Mouse (Mus musculus) olfactory bulb, adult 2 months (tissue): ENCODE measurements around the gene Tead3. TPM values are rescaled to one million over a fixed set of nuclear protein-coding genes. Genes with fewer than 3 reads are reported as not detected.

Source experiments
- H3K27ac ChIP-seq: fragments of 200-500 bp; 2 replicates; pipeline ENCODE4 v1.5.1; 2012; ENCODE audit warnings: low read depth, low read length; ENCODE audit not compliant: insufficient read depth
- H3K4me1 ChIP-seq: fragments of 200-500 bp; 2 replicates; pipeline ENCODE4 v1.6.1; 2012; ENCODE audit warnings: low read length; ENCODE audit not compliant: control insufficient read depth, insufficient read depth
- H3K4me3 ChIP-seq: fragments of 200-500 bp; 2 replicates; pipeline ENCODE4 v1.5.1; 2012; ENCODE audit warnings: mild to moderate bottlenecking, low read depth, low read length, moderate library complexity; ENCODE audit not compliant: insufficient read depth
- CTCF ChIP-seq: fragments of 200-500 bp; IDR thresholded peaks from 2 replicates; pipeline ENCODE4 v1.5.1; 2012; ENCODE audit warnings: low read depth, mild to moderate bottlenecking, low read length, moderate library complexity; ENCODE audit not compliant: insufficient read depth
- POLR2A ChIP-seq: fragments of 200-500 bp; IDR thresholded peaks from 2 replicates; pipeline ENCODE4 v1.6.1; 2012; ENCODE audit warnings: mild to moderate bottlenecking, low read depth, low read length, moderate library complexity; ENCODE audit not compliant: insufficient read depth
- WGBS: fragments of 180-500 bp; shearing (Covaris S2); methylation state at CpG from one replicate; pipeline ENCODE4 v1.1.7; 2018; 5-methylcytosine and 5-hydroxymethylcytosine counted together
- polyA plus RNA-seq: library from polyadenylated mRNA; stranded (reverse); fragments of >200 nt; gene quantifications from 2 replicates; pipeline ENCODE4 v1.2.4, GENCODE M21; 2012; ENCODE audit warnings: low replicate concordance; ENCODE audit not compliant: missing spikeins, insufficient read depth, insufficient read length

Gene Tead3
- polyA plus RNA-seq, 1 experiment = not detected

- no peak overlapping the region for H3K27ac ChIP-seq
- TF ChIP-seq CTCF = no peak
- TF ChIP-seq POLR2A = no peak
- 55% methylated on average over 10 of the region's 10 CpGs for WGBS
Observed at GRCm38 (mm10) chr17:28305172-28305571, 45.4 kb downstream of the Tead3 start.

GRCm38 (mm10) chr17:28300850-28301249 lies 49.8 kb downstream of the Tead3 start:
- TF ChIP-seq CTCF (no peak), POLR2A (no peak)
- WGBS = 81% methylated on average over 3 of the region's 3 CpGs
- Histone ChIP-seq H3K27ac (no peak overlapping the region), H3K4me1 (peaks cover 10% of the 10 kb centered on the region; the same call in 1 of the 2 replicates), H3K4me3 (no peak overlapping the region)

More at GRCm38 (mm10) chr17:28305172-28305571, 45.4 kb downstream of the Tead3 start:
- Histone ChIP-seq H3K4me1 (peaks cover 7% of the 10 kb centered on the region), H3K4me3 (no peak overlapping the region)

- no peak overlapping the region for H3K4me3 ChIP-seq
- no peak for TF ChIP-seq CTCF
- no peak for TF ChIP-seq POLR2A
- peaks cover 10% of the 10 kb centered on the region; the same call in 1 of the 2 replicates for H3K4me1 ChIP-seq
- WGBS = 77% methylated on average over 9 of the region's 9 CpGs
- no peak overlapping the region for H3K27ac ChIP-seq
Observed at GRCm38 (mm10) chr17:28300323-28300722, 50.3 kb downstream of the Tead3 start.

GRCm38 (mm10) chr17:28299669-28300320 lies 50.8 kb downstream of the Tead3 start:
- 59% methylated on average over 10 of the region's 11 CpGs for WGBS
- TF ChIP-seq POLR2A = no peak
- no peak for TF ChIP-seq CTCF
- H3K4me1 ChIP-seq = peaks cover 10% of the 10 kb centered on the region; the same call in 1 of the 2 replicates
- H3K27ac ChIP-seq = no peak overlapping the region
- H3K4me3 ChIP-seq = no peak overlapping the region

- WGBS = 96% methylated on average over 17 of the region's 17 CpGs
- no peak overlapping the region for H3K27ac ChIP-seq
- peaks cover 15% of the 10 kb centered on the region for H3K4me1 ChIP-seq
- H3K4me3 ChIP-seq = no peak overlapping the region
- TF ChIP-seq CTCF = no peak
- no peak for TF ChIP-seq POLR2A
Observed at GRCm38 (mm10) chr17:28298888-28299287, 51.7 kb downstream of the Tead3 start.

GRCm38 (mm10) chr17:28294449-28295333 lies 55.9 kb downstream of the Tead3 start:
- H3K4me1 ChIP-seq = peaks cover 14% of the 10 kb centered on the region
- WGBS = 68% methylated on average over 17 of the region's 17 CpGs
- TF ChIP-seq CTCF (no peak), POLR2A (no peak)
- H3K27ac ChIP-seq = no peak overlapping the region
- no peak overlapping the region for H3K4me3 ChIP-seq

GRCm38 (mm10) chr17:28293716-28294115 lies 56.9 kb downstream of the Tead3 start:
- no peak overlapping the region for H3K4me3 ChIP-seq
- H3K27ac ChIP-seq = no peak overlapping the region
- 79% methylated on average over 4 of the region's 4 CpGs for WGBS
- no peak for TF ChIP-seq POLR2A
- H3K4me1 ChIP-seq = peaks cover 11% of the 10 kb centered on the region

- Histone ChIP-seq H3K27ac (no peak overlapping the region), H3K4me1 (peaks cover 16% of the 10 kb centered on the region), H3K4me3 (no peak overlapping the region)
- no peak for TF ChIP-seq POLR2A
- no peak for TF ChIP-seq CTCF
- WGBS = 88% methylated on average over 7 of the region's 7 CpGs
Observed at GRCm38 (mm10) chr17:28291346-28291745, 59.3 kb downstream of the Tead3 start.

- peaks cover 16% of the 10 kb centered on the region for H3K4me1 ChIP-seq
- no peak overlapping the region for H3K27ac ChIP-seq
- H3K4me3 ChIP-seq = no peak overlapping the region
- TF ChIP-seq POLR2A = no peak
- TF ChIP-seq CTCF = no peak
- 78% methylated on average over 11 of the region's 11 CpGs for WGBS
Observed at GRCm38 (mm10) chr17:28290671-28291070, 59.9 kb downstream of the Tead3 start.
